Mouse (Mus musculus) left cerebral cortex, postnatal 25 days (tissue): Measurements from ENCODE around the gene Arhgap42. TPM values are rescaled to one million over a fixed set of nuclear protein-coding genes. Genes with fewer than 3 reads are reported as not detected.

Experiments used
- DNase-seq, 2 experiments: peaks; one replicate each; pipeline ENCODE4 v3.0.0; 2022; ENCODE audit warnings: low spot score in 2 of 2, mixed read lengths in 1 of 2
- intact Hi-C: fragments of 180-260 bp; cut with DNase I; formaldehyde crosslinking; loops from one replicate; pipeline ENCODE4 v1.15.1; 2025
- total RNA-seq, 2 experiments: library from RNA; stranded (reverse); gene quantifications; 2 replicates each; pipeline ENCODE4 v1.2.3; 2021

The Arhgap42 gene
- total RNA-seq = 10 to 100 TPM; 10.8 to 11.9 TPM

- intact Hi-C loops = loop anchor here (5.0 kb wide), 3 partner anchors 134 to 186 kb away; no protein-coding TSS in a partner anchor
- DNase-seq = peak; percentile 50 to 53
Observed at GRCm38 (mm10) chr9:9238438-9239391, at the start of gene Arhgap42. Gene Arhgap42, minus strand, starts transcription at chr9:9239101.

DNA sequence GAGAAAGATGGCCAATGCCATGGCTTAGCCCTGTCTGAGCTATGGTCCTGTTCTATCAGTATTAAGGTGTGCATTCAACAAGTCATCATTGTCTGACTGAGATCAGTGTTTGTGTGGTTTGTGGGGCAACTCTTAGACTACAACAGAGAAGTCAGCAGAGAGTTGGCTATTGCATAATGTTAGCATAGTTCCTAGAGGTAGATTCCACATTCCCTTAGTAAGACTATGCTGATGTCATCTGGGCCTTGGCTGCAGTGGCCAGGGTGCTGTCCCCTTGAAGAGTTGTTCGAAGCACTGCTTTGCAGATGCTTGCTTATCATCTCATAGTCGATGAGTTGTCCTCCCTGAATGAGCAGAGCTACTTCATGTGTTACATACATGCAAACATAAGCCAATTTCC, 49.2 kb upstream of the Arhgap42 start:
- no peak for DNase-seq
- intact Hi-C loops = no loop called here

- no peak for DNase-seq
- intact Hi-C loops = no loop called here
Observed at GRCm38 (mm10) chr9:9269305-9269704, 30.4 kb upstream of the Arhgap42 start.

DNA sequence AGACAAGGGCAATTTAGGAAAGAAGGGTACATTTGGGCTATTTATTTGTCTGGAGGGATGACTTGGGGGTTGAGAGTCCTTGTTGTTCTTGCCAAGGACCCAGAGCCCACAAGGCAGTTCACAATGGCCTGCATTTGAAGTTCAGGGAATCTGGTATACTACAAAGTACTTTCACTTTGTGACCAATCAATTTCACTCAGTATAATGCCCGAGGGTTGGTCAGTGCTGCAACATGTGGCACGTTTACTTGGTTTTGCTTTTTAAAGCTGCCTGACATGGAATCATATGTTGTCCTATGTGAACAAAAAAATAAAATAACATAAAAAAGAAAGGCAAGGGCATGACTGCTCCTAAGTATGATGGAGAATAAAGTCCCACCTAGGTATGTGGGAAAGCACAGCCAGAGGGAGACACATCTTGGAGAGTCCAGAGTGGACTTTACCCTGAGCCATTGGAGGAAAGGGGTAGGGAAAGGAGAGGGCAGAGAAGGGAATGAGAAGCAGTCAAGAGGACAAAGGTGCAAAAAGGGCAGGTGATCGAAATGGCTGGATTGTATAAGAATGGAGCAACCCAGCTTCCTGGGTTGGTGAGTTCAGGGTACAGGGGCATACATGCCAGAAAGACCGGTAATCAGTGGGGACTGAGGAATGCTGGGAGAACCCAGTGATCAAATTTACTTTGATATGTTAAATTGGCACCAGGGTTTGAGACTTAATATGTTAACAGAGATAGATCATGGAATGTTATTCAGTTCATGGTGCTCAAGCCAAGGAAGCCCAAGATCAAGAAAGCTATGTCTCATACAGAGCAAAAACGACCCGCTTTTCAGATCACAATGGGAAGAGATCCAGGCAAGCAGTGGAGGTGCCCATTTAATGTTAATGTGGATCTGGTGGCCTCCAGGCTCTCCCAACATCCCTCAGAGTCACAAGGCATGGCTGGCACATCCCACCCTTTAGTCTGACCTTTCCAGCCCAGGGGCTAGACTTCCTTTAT, 29.0 kb upstream of the Arhgap42 start:
- intact Hi-C loops = no loop called here
- no peak for DNase-seq

- intact Hi-C loops = no loop called here
- DNase-seq = no peak
Observed at GRCm38 (mm10) chr9:9263543-9263942, 24.6 kb upstream of the Arhgap42 start.

- DNase-seq = no peak
- intact Hi-C loops = no loop called here
Observed at GRCm38 (mm10) chr9:9262479-9262878, 23.6 kb upstream of the Arhgap42 start.

GRCm38 (mm10) chr9:9254764-9255163, 15.9 kb upstream of the Arhgap42 start:
- intact Hi-C loops = no loop called here
- peak; percentile 4 to 69 for DNase-seq

DNA sequence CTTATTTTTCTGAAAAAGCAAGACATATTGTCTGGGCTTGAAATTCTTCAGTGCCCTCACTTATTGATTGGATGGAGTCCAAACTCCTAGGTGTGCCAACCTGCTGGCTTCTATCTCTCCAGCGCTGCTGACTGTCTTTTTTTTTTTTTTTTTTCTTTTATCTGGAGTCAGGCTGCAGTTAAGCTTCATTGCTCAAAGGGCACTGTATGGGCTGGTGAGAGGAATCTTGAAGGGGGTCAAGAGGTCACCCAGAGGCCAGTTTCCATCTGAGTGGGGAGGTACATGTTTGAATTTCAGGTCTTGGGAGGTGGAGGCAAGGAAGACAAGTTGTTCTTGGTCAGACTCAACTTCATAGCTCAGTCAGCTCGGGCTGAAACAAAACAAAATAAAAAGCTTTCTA, 9.6 kb upstream of the Arhgap42 start:
- intact Hi-C loops = no loop called here

GRCm38 (mm10) chr9:9245994-9246393, 7.1 kb upstream of the Arhgap42 start:
- intact Hi-C loops = no loop called here
- DNase-seq = peak in 1 of 2 experiments; percentile 42

More for the DNA sequence above, 9.6 kb upstream of the Arhgap42 start:
- DNase-seq = no peak

DNA sequence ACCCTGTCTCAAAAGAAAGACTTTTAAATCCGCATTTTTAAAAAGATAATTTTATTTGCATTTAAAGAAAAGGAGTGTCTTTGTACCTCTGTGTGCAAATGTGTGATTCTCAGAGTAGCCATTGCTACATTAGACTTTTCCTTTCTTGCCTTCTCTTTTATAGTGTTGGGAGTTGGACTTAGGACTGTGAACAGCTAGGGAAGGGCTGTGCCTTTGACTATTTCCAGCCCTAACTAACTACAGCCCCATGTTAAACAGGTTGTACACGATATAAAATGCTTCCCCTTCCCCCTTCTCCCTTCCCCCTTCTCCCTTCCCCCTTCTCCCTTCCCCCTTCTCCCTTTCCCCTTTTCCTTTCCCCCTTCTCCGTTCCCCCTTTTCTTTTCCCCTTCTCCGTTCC, 4.9 kb upstream of the Arhgap42 start:
- intact Hi-C loops = no loop called here
- DNase-seq = no peak

- DNase-seq = peak in 1 of 2 experiments; percentile 11
- intact Hi-C loops = no loop called here
Observed at GRCm38 (mm10) chr9:9241202-9241795, 2.4 kb upstream of the Arhgap42 start.

DNA sequence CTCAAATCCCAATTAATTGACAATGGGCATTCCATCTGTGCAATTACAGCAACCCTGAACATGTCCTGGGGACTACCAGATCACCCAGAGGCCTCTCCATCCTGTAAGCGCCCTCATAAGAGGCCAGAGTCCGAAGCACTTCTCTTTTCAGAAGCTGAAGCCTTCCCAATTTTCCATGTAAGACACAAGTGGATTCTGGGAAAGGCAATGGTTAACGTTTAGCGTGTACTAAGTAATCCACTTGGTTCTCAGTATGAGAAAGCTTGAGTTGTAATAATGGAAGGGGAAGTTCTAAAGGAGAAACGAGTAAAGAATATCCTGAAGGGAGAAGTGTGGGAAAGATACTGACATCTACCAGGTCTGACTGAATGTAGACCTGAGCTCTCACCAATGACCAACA, 1.4 kb downstream of the Arhgap42 start:
- no peak for DNase-seq
- intact Hi-C loops = loop anchor here (5.0 kb wide), 3 partner anchors 135 to 185 kb away; no protein-coding TSS in a partner anchor

- no peak for DNase-seq
- intact Hi-C loops = no loop called here
Observed at GRCm38 (mm10) chr9:9229662-9230061, 9.2 kb downstream of the Arhgap42 start.

- DNase-seq = no peak
- intact Hi-C loops = no loop called here
Observed at GRCm38 (mm10) chr9:9224837-9225236, 14.1 kb downstream of the Arhgap42 start.

DNA sequence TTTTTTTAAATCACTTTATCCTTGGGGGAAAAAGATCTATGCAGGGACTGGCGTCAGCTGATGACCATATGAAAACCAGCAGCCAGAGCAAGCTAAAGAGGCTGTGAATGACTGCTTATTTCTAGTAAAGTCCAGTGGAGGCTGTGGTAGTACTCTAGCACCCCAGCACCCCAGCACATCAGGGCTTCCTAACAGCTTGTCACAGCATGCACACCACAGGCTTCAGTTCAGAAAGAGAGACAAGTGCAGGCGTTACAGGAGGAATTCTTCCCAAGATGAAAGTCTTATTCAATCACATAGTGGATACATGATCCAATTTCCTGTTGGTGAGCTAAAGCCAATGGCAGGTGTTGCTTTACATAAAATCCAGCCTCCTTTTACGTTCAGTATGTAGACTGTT, 15.5 kb downstream of the Arhgap42 start:
- DNase-seq = no peak
- intact Hi-C loops = no loop called here

GRCm38 (mm10) chr9:9221950-9222486, 16.9 kb downstream of the Arhgap42 start:
- intact Hi-C loops = no loop called here
- DNase-seq = no peak

- no peak for DNase-seq
- intact Hi-C loops = no loop called here
Observed at GRCm38 (mm10) chr9:9221185-9221584, 17.7 kb downstream of the Arhgap42 start.

GRCm38 (mm10) chr9:9218301-9218700, 20.6 kb downstream of the Arhgap42 start:
- intact Hi-C loops = no loop called here
- no peak for DNase-seq

- no peak for DNase-seq
- intact Hi-C loops = no loop called here
Observed at GRCm38 (mm10) chr9:9214849-9215248, 24.1 kb downstream of the Arhgap42 start.
